Mouse (Mus musculus) retina, postnatal 1 day (tissue): ENCODE measurements around the gene Ripor3.

Experiments
- DNase-seq: peaks from one replicate; pipeline ENCODE4 v3.0.0-alpha.2; 2012

Gene Ripor3

GRCm38 (mm10) chr2:168026467-168026866 is 16.0 kb upstream of the Ripor3 start:
- DNase-seq, result no peak

- no peak for DNase-seq
These were observed 15.5 kb upstream of the Ripor3 start for GRCm38 (mm10) chr2:168025882-168026281.

DNA sequence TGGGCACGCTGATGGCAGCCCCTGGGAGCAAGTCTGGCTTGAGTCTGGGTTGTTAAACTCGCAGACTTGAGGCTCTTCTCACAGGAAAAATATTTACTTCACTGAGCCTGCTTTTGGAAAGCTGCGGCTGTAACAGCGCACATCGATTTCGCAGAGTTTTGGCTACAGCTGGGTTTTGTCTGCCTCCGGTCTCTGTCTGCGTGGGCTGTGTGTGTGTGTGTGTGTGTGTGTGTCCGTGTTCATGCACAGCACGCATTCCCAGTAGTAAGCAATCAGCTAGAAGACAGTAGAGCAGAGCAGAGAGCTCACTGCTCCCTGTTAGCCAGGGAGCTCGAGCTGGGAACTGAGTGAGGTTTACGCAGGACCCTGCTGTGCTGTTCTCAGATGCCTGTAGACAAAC is 14.8 kb upstream of the Ripor3 start:
- no peak for DNase-seq

DNA sequence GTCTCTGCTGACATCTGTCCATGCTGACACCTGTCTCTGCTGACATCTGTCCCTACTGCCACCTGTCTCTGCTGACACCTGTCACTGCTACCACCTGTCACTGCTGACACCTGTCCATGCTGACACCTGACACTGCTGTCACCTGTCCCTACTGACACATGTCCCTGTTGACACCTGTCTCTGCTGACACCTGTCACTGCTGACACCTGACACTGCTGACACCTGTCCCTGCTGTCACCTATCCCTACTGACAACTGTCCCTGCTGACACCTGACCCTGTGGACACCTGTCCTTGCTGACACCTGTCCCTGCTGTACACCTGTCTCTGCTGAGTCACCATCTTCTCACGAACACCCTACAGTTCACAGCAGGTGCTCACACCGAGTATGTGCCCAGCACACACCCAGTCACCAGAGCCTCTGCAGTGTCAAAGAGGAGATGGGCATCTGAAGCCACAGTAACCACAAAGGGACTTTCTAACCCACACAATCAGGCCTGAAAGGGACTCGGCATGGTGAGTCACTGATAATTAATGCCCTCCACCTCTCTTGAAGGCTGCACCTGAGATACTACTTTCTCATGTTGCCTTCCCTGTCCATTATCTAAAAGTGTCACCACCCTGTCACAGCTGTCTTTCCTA is 13.5 kb upstream of the Ripor3 start:
- no peak for DNase-seq

DNA sequence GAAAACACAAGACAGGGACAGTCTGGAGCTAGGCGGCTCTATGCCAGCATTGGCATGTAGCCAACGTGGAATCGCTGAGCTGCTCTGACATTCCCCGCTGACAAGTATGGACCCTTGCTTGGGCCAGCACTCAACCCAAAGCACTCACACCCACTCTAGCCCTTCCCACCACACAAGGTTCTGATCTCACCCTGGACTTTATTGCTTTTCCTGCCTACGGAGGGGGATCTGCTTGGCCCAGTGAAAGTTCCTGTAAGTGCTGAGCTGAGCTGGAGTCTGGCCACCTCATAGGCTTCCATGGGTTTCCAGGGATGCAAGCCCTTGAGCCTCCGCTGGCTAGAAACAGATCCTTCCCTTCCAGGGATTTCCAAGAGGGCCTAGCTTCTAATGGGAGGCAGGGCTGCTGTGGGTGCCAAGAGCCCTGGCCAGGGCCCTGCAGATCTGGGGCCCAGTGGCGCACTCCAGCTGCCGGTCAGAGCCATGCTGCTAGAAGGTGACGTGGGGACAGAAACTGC is 8.8 kb upstream of the Ripor3 start:
- DNase-seq, result peak; percentile 38

DNA sequence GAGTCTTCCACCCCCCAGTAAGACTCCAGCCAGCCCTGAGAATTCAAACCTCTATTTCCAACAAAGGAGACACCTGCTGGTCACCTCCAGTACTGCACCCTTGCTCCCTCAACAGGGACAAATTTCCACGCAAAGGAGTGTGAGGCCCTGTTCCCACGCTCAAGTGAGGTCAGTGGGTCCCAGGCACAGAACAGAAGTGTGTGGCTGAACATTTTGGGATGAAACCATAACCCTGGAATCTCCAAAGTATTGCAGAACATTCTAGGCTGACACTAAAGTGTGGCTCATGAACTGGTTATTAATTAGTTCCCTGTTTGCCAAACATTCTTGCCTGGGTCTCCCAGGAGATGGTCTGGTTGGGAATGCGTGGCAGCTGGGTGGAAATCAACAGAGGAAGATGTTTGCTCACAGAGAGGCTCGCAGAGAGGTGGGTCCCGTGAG is 6.6 kb upstream of the Ripor3 start:
- DNase-seq, result peak; percentile 80

- DNase-seq, result no peak
These were observed 475 bp upstream of the Ripor3 start for GRCm38 (mm10) chr2:168010893-168011292.

- DNase-seq, result no peak
These were observed 2.3 kb downstream of the Ripor3 start for GRCm38 (mm10) chr2:168008132-168008531.

- DNase-seq, result no peak
These were observed 3.9 kb downstream of the Ripor3 start for GRCm38 (mm10) chr2:168006489-168006888.

DNA sequence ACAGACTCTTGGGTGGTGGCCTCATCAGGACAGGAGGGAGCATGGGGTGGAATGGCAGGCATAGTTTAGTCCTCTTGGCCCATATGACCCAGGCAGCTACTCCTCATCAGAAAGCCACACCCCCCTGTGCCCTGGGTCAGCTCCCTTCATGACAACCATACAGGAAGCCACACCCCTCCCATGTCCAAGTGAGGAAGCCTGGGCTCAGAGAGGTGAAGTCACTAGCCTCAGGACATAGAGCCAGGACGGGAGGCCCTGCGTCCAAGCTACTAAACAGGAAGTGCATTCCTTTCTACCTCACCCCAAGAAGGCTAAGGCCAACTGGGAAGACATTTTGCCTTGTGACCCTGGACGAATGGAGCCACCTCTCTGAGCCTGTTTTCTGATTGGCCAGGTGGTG is 4.8 kb downstream of the Ripor3 start:
- no peak for DNase-seq

DNA sequence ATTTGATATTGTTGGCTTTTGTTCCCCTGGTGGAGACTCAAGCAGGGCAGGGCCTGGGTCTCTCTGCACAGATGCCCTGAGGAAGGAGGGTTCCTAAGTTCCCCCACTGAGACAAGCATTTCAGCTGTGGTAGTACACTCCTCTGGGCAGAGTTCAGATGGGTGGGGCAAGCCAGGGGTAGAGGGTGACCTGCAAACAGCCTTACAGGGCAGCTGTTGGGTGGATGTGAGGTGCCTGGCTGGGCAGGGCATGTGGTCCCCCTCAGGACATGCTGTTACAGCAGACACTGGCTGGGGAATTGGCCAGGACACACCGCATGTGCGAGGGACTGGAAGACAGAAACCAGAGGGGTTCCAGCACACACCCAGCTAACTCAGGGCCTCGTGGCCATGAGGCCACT is 5.4 kb downstream of the Ripor3 start:
- DNase-seq, result no peak

DNA sequence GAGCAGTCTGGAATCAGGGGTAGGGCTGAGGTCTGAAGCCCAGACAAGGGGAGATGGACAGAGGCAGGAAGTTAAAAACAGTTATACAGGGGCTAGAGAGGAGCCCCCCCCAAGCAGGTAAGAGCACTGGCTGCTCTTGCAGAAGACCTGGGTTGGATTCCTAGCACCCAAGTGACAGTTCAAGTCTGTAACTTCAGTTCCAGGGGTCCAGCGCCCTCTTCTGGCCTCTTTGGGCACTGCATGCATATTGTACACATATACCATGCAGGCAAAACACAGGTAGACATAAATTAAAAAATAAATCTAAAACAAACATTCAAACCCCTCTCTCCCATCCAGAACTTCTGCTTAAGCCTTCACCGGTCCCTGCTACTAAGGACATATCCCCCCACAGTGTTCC is 6.0 kb downstream of the Ripor3 start:
- DNase-seq, result no peak

GRCm38 (mm10) chr2:168003431-168003830 is 7.0 kb downstream of the Ripor3 start:
- DNase-seq, result peak; percentile 29

DNA sequence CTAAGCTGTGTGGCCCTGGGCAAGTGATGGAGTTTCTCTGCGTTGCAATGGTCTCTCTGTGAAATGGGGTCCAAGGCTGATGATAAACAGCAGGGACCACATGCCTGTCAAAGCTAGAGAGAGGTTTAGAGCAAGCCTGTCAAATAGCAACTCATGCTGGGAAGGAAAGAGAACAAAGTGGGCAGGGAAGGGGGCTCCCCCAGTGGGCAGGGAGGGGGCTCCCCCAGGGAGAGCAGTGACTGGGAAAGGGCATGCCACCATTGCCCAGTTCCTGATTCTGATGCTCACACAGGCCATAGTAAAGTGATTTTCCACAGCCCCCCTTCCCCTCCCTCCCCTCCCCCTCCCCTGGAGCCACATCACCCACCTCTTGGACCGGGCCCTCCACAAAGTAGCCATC is 7.5 kb downstream of the Ripor3 start:
- no peak for DNase-seq

DNA sequence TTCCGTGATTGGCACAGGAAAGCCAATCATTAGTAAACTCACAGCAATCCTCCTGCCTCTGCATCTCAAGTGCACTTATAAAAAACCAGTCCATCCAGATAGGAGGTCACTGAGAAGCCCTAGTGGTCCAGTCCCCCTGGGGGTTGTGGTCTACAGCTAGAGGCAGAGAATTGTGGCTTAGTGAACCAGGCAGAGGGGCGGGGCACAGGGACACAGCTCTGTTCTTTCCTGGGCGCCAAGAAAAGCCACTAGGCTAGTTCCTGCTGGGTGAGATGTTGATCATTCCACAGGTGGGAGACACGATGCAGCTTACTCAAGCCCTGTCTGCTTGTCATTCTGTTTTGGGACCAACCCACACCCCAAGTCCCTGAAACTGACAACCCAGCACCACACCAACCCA is 8.2 kb downstream of the Ripor3 start:
- DNase-seq, result no peak

DNA sequence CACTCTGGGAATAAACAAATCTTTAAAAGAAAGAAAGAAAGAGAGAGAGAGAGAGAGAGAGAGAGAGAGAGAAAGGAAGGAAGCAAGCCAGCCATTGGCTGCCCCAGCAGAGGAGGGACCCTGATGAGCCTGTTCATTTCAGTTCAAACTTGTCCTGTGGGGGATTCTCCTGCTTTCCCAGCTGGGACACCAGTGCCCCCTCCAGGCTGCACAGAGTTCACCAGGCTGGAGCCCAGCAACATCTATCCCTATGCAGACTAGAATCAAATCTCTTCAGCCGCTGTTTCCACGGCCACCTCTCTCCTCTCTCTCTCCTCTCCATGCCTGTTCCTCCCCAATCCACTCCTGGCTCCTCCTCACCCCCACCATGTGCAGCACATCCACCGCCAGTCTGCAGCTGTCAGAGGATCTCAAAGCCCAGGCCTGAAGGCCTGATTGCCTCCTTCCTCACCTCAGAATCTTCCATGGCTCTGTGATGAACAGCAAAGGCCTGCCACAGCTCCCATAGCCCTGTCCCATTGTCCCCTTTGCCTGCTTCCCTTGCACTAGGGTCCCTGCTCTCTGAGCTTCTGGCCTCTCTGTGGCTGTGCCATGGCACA is 11.2 kb downstream of the Ripor3 start:
- DNase-seq, result no peak

- DNase-seq, result no peak
These were observed 12.9 kb downstream of the Ripor3 start for GRCm38 (mm10) chr2:167997562-167997961.

DNA sequence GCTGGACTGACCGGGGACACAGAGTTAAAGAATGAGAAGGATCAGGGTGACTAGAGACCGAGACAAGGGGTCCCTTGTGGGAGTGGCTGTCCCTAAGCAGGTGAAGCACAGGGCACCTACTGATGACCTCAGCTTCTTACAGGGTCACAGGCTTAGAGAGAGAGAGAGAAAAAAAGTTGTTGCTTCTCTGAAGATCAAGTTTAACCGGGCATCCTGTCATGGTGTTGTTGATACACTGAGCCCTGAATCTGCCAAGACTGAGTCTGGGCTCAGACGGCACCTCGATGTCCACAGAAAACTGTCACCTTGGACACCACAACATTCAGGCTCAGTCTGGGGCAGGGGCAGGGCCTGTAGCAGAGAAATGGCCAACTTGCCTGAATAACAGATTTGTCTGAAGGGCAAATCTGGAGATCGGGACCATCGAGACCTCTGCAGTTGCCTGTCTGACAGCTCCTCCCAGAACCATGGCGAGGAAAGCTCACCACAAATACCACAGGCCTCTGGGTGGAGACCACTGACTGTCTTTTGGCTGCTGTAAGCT is 13.7 kb downstream of the Ripor3 start:
- no peak for DNase-seq

DNA sequence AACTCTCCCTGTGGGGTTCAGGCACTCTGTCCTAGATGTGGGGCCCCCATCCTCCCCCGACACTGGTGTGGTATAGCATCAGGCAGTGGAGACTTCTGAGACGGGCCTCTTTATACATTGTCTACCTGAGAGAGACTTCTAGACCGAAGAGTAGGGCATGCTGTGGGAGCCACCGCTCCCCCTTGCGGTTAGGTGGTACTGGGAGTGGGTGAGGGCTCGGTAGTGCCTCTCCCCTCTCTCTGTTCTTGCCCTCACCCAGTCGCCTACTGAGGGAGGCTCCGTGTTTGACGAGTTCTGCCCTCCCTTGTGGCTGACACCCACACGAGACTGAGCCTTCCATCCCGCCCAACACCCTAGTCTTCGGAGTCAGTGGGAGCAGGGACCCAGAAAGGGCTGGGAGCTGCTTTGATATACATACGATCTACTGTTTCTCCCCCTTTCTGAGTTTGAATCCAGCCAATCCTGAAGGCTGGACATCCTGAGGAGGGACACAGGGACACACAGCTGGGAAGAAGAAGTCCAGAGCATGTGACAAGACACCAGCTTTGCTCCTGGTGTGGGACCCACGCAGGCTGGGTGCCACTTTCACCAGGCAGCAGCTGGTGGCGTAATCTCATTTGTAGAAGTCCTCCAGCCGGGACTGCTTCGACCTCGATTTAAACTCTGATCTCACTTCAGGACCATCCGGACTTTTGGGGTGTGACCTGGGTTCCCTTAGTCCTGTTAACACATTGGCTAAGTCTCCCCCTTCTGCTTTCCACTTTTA is 14.4 kb downstream of the Ripor3 start:
- DNase-seq, result peak; percentile 26

GRCm38 (mm10) chr2:167993260-167993659 is 17.2 kb downstream of the Ripor3 start:
- no peak for DNase-seq

DNA sequence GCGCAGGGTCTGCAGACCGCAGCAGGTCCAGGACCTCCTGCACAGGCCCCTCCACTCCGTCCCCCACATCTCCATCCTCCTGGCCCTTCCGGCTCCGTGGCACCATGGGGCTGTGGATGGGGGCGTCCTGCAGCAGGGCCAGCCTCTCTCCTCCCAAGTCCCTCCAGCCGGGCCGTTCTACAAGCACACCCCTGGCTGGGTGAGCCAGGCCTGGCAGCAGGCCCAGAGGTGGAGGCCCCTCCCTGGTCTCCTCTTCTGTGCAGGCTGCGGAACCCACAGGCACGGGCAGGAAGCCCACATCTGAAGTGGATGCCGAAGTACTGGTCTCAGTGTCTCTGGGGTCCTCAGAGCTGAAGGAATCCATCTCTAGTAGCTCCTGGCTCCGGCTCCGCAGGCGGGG is 21.1 kb downstream of the Ripor3 start:
- no peak for DNase-seq

- no peak for DNase-seq
These were observed 22.8 kb downstream of the Ripor3 start for GRCm38 (mm10) chr2:167987640-167988039.

DNA sequence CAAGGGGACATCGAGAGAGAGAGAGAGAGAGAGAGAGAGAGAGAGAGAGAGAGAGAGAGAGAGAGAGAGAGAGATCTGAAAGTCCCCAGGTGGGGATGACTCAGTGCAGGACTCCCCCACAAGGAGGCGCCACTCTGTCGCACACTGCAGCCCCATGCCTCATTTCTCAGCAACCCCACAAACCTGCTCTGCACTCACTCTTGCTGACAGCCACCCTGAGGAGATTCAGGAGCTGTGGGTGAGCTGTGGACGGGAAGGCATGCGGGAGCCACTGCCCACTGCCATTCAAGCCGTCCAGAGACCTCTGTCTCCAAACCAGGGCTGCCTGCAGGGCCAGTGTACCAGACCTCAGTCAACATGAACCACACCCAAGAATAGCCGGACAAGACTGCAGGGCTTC is 23.7 kb downstream of the Ripor3 start:
- peak; percentile 40 for DNase-seq

DNA sequence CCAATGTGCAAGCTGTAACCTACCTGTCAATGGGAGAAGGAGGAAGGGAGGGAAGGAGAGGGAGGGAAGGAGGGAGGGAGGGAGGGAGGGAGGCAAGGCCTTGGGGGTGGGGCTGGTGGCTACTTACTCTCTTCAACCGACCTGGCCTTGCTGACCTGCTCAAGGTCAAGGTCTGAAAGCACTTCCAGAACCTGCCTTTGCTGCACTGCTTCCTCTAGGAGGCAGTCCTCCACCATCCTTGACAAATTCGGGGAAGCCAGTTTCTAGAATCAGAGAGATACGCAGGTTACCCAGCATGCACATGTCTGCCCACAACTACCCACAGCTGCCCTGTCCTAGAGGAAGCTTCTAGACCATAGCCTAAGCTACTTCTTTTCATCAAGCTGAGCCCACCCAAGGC is 25.5 kb downstream of the Ripor3 start:
- no peak for DNase-seq
